Mouse (Mus musculus): ENCODE results near the gene Spaca5. TPM values are rescaled to one million over a fixed set of nuclear protein-coding genes. Genes with fewer than 3 reads are reported as not detected.
A peak's percentile ranks its signal among the peaks of the same experiment; 100 is the strongest.

Spaca5 gene
- polyA plus RNA-seq (2015; fragmentation: Nextera tagmentation; extraction: Ambion mirVana), result not detected in 2 replicates

- no peak for ATAC-seq
- Histone ChIP-seq H3K36me3 (ENCODE audit: control insufficient read depth, insufficient read depth, low read length) (no peaks in the 10 kb centered on the region), H3K27ac (ENCODE audit: low read depth, low read length) (no peak within 1 kb of the TSS), H3K4me1 (ENCODE audit: control insufficient read depth, insufficient read depth, low read depth, low read length) (no peaks in the 10 kb centered on the region), H3K9me3 (ENCODE audit: control insufficient read depth, low read length) (no peaks in the 10 kb centered on the region), H3K4me3 (ENCODE audit: low read length) (no peak within 1 kb of the TSS), H3K9ac (ENCODE audit: low read depth, low read length) (no peak within 1 kb of the TSS), H3K4me2 (ENCODE audit: low read length) (no peak within 1 kb of the TSS), H3K27me3 (replicated peaks; ENCODE audit: control insufficient read depth, insufficient read depth, low read length) (no peaks in the 10 kb centered on the region)
These were observed at the start of gene Spaca5 for GRCm38 (mm10) chrX:21068106-21068505. Gene Spaca5 (plus strand): TSS chrX:21068406.

DNA sequence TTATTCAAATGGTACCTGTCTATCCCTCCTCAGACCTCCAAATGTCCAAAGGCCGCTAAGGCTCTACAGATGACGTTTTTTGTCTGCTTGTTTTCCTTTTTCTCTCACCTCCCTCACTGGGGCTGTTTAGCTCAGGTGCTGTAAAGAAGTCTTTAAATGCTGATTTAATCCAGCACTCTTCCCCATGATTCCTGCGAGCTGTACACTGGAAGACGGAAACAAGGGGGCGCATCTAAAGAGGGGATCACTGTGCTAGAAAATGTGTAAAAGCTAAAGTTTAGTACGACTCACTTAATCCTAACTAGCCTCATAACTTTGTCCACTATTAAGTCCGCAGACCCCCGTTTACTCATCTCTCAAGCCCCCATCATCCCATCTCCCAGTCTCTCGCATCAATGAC lies 6.7 kb upstream of the Spaca5 start:
- WGBS, result 25% methylated on average over 9 of the region's 9 CpGs
- H3K36me3 ChIP-seq (ENCODE audit: control insufficient read depth, insufficient read depth, low read length), result no peaks in the 10 kb centered on the region
- H3K4me3 ChIP-seq (ENCODE audit: low read length), result peak overlapping the region; percentile 52
- H3K27ac ChIP-seq (ENCODE audit: low read depth, low read length), result peak overlapping the region; percentile 54
- no peaks in the 10 kb centered on the region; the same call in 1 of the 2 replicates for H3K4me1 ChIP-seq (ENCODE audit: control insufficient read depth, insufficient read depth, low read depth, low read length)
- peak; percentile 70 for ATAC-seq
- peak overlapping the region; percentile 48 for H3K4me2 ChIP-seq (ENCODE audit: low read length)
- no peaks in the 10 kb centered on the region for H3K27me3 ChIP-seq (replicated peaks; ENCODE audit: control insufficient read depth, insufficient read depth, low read length)
- peak overlapping the region; percentile 65 for H3K9ac ChIP-seq (ENCODE audit: low read depth, low read length)
- H3K9me3 ChIP-seq (ENCODE audit: control insufficient read depth, low read length), result no peaks in the 10 kb centered on the region

DNA sequence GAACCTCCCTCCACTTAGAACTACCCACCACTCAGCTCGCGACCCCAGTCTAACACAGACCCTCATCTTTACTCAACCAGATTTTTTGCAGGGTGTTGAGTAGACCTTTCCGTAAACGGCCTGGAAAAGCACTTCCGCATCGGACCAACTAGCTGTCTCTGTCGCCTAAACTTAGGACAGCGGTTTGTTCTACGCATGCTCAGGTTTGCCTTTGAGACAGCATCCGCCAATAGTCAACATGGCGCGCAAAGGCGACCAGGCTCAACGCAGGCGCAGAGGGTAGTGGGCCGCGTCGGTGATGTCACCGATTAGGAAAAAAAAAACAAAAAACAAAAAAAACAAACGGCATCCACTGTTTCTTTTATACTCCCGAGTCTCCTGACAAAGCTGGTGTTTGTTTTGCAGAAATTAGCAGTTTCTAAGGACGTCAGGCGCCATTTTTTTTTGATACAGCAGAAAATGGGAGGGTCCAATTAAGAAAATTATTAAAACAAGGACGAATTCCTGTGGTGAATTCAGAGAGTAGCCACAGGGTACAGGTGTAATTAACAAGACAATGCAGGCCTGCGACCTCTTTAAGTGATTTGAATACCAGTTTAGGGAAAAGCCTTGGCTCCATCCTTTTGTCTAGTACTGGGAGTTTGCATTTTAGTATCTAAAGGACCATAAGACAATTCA lies 6.2 kb upstream of the Spaca5 start, which contains the start of gene Zfp182:
TSS of gene Zfp182 (minus strand) at position 451 of the 678 bp plus-strand sequence.
- Histone ChIP-seq H3K4me3 (ENCODE audit: low read length) (peak within 1 kb of the TSS; percentile 52), H3K27ac (ENCODE audit: low read depth, low read length) (peak within 1 kb of the TSS; percentile 67), H3K4me2 (ENCODE audit: low read length) (peak within 1 kb of the TSS; percentile 52), H3K27me3 (replicated peaks; ENCODE audit: control insufficient read depth, insufficient read depth, low read length) (no peaks in the 10 kb centered on the region), H3K9ac (ENCODE audit: low read depth, low read length) (peak within 1 kb of the TSS; percentile 65), H3K9me3 (ENCODE audit: control insufficient read depth, low read length) (no peaks in the 10 kb centered on the region), H3K36me3 (ENCODE audit: control insufficient read depth, insufficient read depth, low read length) (no peaks in the 10 kb centered on the region), H3K4me1 (ENCODE audit: control insufficient read depth, insufficient read depth, low read depth, low read length) (no peaks in the 10 kb centered on the region; the same call in 1 of the 2 replicates)
- ATAC-seq, result peak; percentile 99
- WGBS, result 19% methylated on average over 25 of the region's 25 CpGs

DNA sequence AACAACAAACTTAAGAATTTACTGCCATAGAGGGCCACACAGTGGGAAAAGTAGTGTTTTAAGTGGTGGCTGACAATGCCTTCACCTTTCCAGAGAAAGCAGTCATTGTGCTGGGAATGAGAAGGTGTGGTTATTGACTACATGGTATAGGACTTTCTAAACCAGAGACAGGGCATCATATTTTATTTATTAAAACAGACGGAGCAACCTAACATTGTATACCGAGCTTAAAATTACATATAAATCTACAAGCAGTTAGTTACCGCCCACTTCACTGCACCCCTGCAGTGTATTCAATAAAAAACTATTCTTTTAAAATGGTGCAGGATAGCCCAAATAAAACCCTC lies 5.7 kb upstream of the Spaca5 start:
- H3K27me3 ChIP-seq (replicated peaks; ENCODE audit: control insufficient read depth, insufficient read depth, low read length), result no peaks in the 10 kb centered on the region
- 80% methylated on average over 3 of the region's 3 CpGs for WGBS
- H3K9me3 ChIP-seq (ENCODE audit: control insufficient read depth, low read length), result no peaks in the 10 kb centered on the region
- H3K27ac ChIP-seq (ENCODE audit: low read depth, low read length), result peak overlapping the region; percentile 67
- no peaks in the 10 kb centered on the region for H3K36me3 ChIP-seq (ENCODE audit: control insufficient read depth, insufficient read depth, low read length)
- peak overlapping the region; percentile 52 for H3K4me2 ChIP-seq (ENCODE audit: low read length)
- H3K4me3 ChIP-seq (ENCODE audit: low read length), result peak overlapping the region; percentile 52
- H3K4me1 ChIP-seq (ENCODE audit: control insufficient read depth, insufficient read depth, low read depth, low read length), result no peaks in the 10 kb centered on the region; the same call in 1 of the 2 replicates
- peak; percentile 15; the same call in 1 of the 2 replicates for ATAC-seq
- peak overlapping the region; percentile 47; the same call in 1 of the 2 replicates for H3K9ac ChIP-seq (ENCODE audit: low read depth, low read length)

DNA sequence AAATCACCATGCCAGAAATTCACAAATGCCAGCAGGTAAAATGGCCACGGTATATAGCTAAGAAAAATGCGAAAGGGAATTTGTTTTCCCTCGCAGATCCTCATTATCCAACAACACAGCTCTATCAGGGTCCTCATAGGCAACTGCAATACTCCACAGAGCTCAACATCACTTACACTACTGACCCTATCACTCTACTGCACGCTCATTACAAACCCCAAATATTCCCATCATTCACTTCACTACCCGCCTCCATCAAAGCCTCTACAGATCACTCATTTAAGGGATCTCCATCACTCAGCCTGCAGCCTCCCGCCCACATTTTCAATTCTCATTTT lies 20.4 kb downstream of the Spaca5 start:
- 24% methylated on average over 6 of the region's 6 CpGs for WGBS
- peak overlapping the region; percentile 87 for H3K27ac ChIP-seq (ENCODE audit: low read depth, low read length)
- peak overlapping the region; percentile 42 for H3K4me3 ChIP-seq (ENCODE audit: low read length)
- peak overlapping the region; percentile 54 for H3K4me2 ChIP-seq (ENCODE audit: low read length)
- no peaks in the 10 kb centered on the region for H3K27me3 ChIP-seq (replicated peaks; ENCODE audit: control insufficient read depth, insufficient read depth, low read length)
- H3K9me3 ChIP-seq (ENCODE audit: control insufficient read depth, low read length), result peaks cover 2% of the 10 kb centered on the region; the same call in 1 of the 2 replicates
- H3K4me1 ChIP-seq (ENCODE audit: control insufficient read depth, insufficient read depth, low read depth, low read length), result no peaks in the 10 kb centered on the region
- ATAC-seq, result no peak; the same call in 1 of the 2 replicates
- peaks cover under 1% of the 10 kb centered on the region for H3K36me3 ChIP-seq (ENCODE audit: control insufficient read depth, insufficient read depth, low read length)
- peak overlapping the region; percentile 58 for H3K9ac ChIP-seq (ENCODE audit: low read depth, low read length)

DNA sequence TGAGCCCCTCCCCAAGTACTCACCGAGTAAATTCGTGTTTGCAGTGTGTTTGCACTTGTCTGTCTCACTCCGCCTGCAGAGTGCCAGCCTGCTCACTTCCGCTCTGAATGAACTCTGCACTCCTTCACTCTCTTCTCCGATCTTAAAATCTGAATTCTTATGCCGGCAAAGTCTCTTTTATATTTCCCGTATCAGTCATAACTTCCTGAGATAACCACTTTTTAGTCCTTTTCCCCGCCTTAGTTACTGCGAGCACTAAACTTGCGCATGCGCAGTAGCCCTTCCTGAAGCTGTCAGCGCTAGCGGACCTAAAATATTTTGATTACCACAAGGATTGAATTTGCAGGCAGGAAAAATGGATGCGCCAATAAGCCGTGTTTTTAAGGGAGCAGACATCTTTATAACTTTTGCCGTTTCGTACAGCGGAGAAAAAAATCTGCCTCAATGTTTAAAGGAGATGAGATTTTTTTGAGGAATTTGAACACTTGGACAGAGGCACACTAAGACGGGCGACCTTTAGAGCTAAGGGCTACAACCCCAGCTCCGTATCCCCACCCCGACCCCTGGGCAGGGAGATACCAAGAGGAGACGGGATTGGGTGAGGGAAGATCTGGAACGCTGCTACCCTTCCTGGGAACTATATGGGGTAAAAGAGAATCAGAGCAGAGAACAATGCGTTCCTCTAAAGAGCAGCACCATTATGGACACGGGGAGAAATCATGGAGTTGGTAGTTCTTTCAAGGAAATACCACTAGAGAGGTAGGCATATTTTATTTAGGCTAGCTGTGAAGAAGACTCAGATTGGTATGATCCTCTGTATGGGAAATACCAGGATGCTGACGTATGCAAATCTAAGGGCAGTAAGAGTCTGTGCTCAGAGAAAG lies 21.0 kb downstream of the Spaca5 start, which contains the start of gene Zfp300:
TSS of gene Zfp300 (minus strand) at position 545 of the 884 bp plus-strand sequence.
- ATAC-seq, result peak; percentile 96
- H3K9me3 ChIP-seq (ENCODE audit: control insufficient read depth, low read length), result peaks cover 2% of the 10 kb centered on the region; the same call in 1 of the 2 replicates
- H3K4me2 ChIP-seq (ENCODE audit: low read length), result peak within 1 kb of the TSS; percentile 54
- H3K9ac ChIP-seq (ENCODE audit: low read depth, low read length), result peak within 1 kb of the TSS; percentile 58
- no peaks in the 10 kb centered on the region for H3K4me1 ChIP-seq (ENCODE audit: control insufficient read depth, insufficient read depth, low read depth, low read length)
- H3K27me3 ChIP-seq (replicated peaks; ENCODE audit: control insufficient read depth, insufficient read depth, low read length), result no peaks in the 10 kb centered on the region
- peak within 1 kb of the TSS; percentile 42 for H3K4me3 ChIP-seq (ENCODE audit: low read length)
- peak within 1 kb of the TSS; percentile 87 for H3K27ac ChIP-seq (ENCODE audit: low read depth, low read length)
- no peaks in the 10 kb centered on the region for H3K36me3 ChIP-seq (ENCODE audit: control insufficient read depth, insufficient read depth, low read length)
- 18% methylated on average over 27 of the region's 27 CpGs for WGBS

- H3K9ac ChIP-seq (ENCODE audit: low read depth, low read length), result peak overlapping the region; percentile 58
- H3K4me1 ChIP-seq (ENCODE audit: control insufficient read depth, insufficient read depth, low read depth, low read length), result no peaks in the 10 kb centered on the region
- WGBS, result 47% methylated on average over 7 of the region's 7 CpGs
- H3K9me3 ChIP-seq (ENCODE audit: control insufficient read depth, low read length), result peaks cover 2% of the 10 kb centered on the region; the same call in 1 of the 2 replicates
- no peaks in the 10 kb centered on the region for H3K36me3 ChIP-seq (ENCODE audit: control insufficient read depth, insufficient read depth, low read length)
- peak; percentile 40 for ATAC-seq
- peak overlapping the region; percentile 42 for H3K4me3 ChIP-seq (ENCODE audit: low read length)
- peak overlapping the region; percentile 87 for H3K27ac ChIP-seq (ENCODE audit: low read depth, low read length)
- peak overlapping the region; percentile 54 for H3K4me2 ChIP-seq (ENCODE audit: low read length)
- no peaks in the 10 kb centered on the region for H3K27me3 ChIP-seq (replicated peaks; ENCODE audit: control insufficient read depth, insufficient read depth, low read length)
These were observed 21.6 kb downstream of the Spaca5 start for GRCm38 (mm10) chrX:21089867-21090239.

DNA sequence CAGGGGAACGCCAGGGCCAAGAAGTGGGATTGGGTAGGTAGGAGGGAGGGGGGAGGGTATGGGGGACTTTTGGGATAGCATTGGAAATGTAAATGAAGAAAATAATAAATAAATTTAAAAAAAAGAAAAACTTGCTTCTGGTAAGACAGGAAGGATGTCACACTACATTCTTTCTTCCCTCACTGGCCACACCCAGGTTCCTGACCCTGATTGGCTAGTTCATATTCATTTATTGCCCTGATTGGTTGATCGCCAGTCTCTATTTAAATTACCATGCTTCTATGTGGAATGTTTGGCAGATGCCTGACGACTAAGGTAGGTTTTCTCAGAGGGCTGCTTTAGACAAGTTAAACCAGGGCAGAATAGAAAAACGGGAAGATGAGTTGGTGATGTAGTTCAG lies 47.3 kb downstream of the Spaca5 start, which contains the start of gene Ssxa1:
TSS of gene Ssxa1 (plus strand) at position 301 of the 400 bp plus-strand sequence.
- H3K4me1 ChIP-seq (ENCODE audit: control insufficient read depth, insufficient read depth, low read depth, low read length), result no peaks in the 10 kb centered on the region
- no peak within 1 kb of the TSS for H3K4me3 ChIP-seq (ENCODE audit: low read length)
- no peaks in the 10 kb centered on the region for H3K36me3 ChIP-seq (ENCODE audit: control insufficient read depth, insufficient read depth, low read length)
- WGBS, result 79% methylated on average over 4 of the region's 4 CpGs
- no peaks in the 10 kb centered on the region for H3K9me3 ChIP-seq (ENCODE audit: control insufficient read depth, low read length)
- H3K4me2 ChIP-seq (ENCODE audit: low read length), result no peak within 1 kb of the TSS
- no peak within 1 kb of the TSS for H3K9ac ChIP-seq (ENCODE audit: low read depth, low read length)
- H3K27ac ChIP-seq (ENCODE audit: low read depth, low read length), result no peak within 1 kb of the TSS
- no peaks in the 10 kb centered on the region for H3K27me3 ChIP-seq (replicated peaks; ENCODE audit: control insufficient read depth, insufficient read depth, low read length)
- ATAC-seq, result no peak

Measured in hindbrain, embryonic 16.5 days (tissue).